12 mouse cellular contexts compared by ENCODE assay signal in genomic region chr15:77793554-77793953, GRCm38 (mm10). TPM values are rescaled to one million over a fixed set of nuclear protein-coding genes. Genes with fewer than 3 reads are reported as not detected.
DNase-seq lines count a peak whose midpoint lies in the region; ATAC-seq and TF ChIP-seq lines count a peak whose summit lies in the region.
"Had no signal": no experiment of that assay in that cellular context is flagged by ENCODE, and none has a peak within 500 bp of the region (broad histone marks: within the 10 kb centered on the region; RNA-seq: fewer than 3 reads in every experiment).

No protein-coding gene starts in this region.

- no peak for DNase-seq in heart, adult 11 months
- peak; percentile 65 to 66 for DNase-seq in right cerebral cortex, adult 2 months (ENCODE audit: low spot score in 2 of 2)
- no peak for DNase-seq in right cerebral cortex, postnatal 4 days
- DNase-seq in layer of hippocampus, postnatal 14 days (ENCODE audit: low spot score in 2 of 2), result peak; percentile 41 to 75
- no peak for DNase-seq in adrenal gland, postnatal 10 days
- no peak for DNase-seq in lung, adult 2 months
- DNase-seq: lung, postnatal 14 days; thymus, postnatal 14 days had no signal

- ATAC-seq in heart, embryonic 15.5 days (replicated peaks; ENCODE audit: insufficient number of reproducible peaks, insufficient read depth, low FRiP score, low read depth), result no peak

- WGBS in heart, embryonic 15.5 days, result 89% methylated on average over 7 of the region's 7 CpGs
- WGBS in lung, adult 2 months, result 73% methylated on average over 7 of the region's 7 CpGs

- no peaks in the 10 kb centered on the region for H3K9me3 ChIP-seq in heart, embryonic 15.5 days (replicated peaks)
- H3K9me3 ChIP-seq: heart, embryonic 12.5 days had no signal

- H3K4me2 ChIP-seq in heart, embryonic 15.5 days, result no peak overlapping the region
- H3K4me2 ChIP-seq: heart, embryonic 12.5 days had no signal

- H3K9ac ChIP-seq in heart, embryonic 15.5 days, result no peak overlapping the region

- peaks cover 57% of the 10 kb centered on the region for H3K4me1 ChIP-seq in heart, embryonic 15.5 days (replicated peaks)
- peaks cover 18% of the 10 kb centered on the region for H3K4me1 ChIP-seq in lung, adult 2 months (ENCODE audit: control insufficient read depth, insufficient read depth, low read length)

- 0 out of 2 replicates have a peak overlapping the region, but pooled peaks have one; percentile 12 for H3K27ac ChIP-seq in heart, embryonic 15.5 days

- H3K36me3 ChIP-seq in heart, embryonic 15.5 days, result peaks cover 50% of the 10 kb centered on the region

- TF ChIP-seq CTCF in lung, adult 2 months (IDR thresholded peaks at IDR 0.05; ENCODE audit: insufficient read depth, low read length), result no peak

- no peak for TF ChIP-seq POLR2A in lung, adult 2 months (IDR thresholded peaks at IDR 0.05; ENCODE audit: borderline replicate concordance, extremely low read depth, low read depth, low read length)

- H3K4me3 ChIP-seq in heart, embryonic 15.5 days, result no peak overlapping the region
- no peak overlapping the region for H3K4me3 ChIP-seq in lung, adult 2 months (replicated peaks; ENCODE audit: extremely low read depth, low read depth, low read length)
- H3K4me3 ChIP-seq: heart, embryonic 12.5 days had no signal

- no peaks in the 10 kb centered on the region for H3K27me3 ChIP-seq in heart, embryonic 15.5 days
- H3K27me3 ChIP-seq: heart, embryonic 12.5 days had no signal

RNA-seq across cellular contexts. Expression of gene Apol8, which starts 36.8 kb away (rescaled TPM):
- polyA plus RNA-seq in heart, embryonic 15.5 days (2015; fragmentation: Nextera tagmentation; extraction: Ambion mirVana), result 0.24 TPM in 1 of 2 replicates, not detected in the other
- 1 to 10 TPM in 1 of 2 experiments, under 1 TPM in 1; 0.97 to 1.6 TPM for total RNA-seq in layer of hippocampus, postnatal 14 days (2021)
- under 1 TPM; 0.39 to 0.88 TPM for total RNA-seq in adrenal gland, postnatal 10 days (2021)
- polyA plus RNA-seq in lung, adult 2 months (2012; rRNA removed), result 0.05 TPM in 1 of 2 replicates, not detected in the other
- polyA plus RNA-seq: intestine, embryonic 14.5 days; limb, embryonic 11.5 days had no signal

RNA-seq across cellular contexts. Expression of gene Myh9, which starts 48.4 kb away (rescaled TPM):
- polyA plus RNA-seq in heart, embryonic 15.5 days (2015; fragmentation: Nextera tagmentation; extraction: Ambion mirVana), result 25.2 and 33.7 TPM in 2 replicates
- total RNA-seq in layer of hippocampus, postnatal 14 days (2021), result 10 to 100 TPM; 80.9 to 86.7 TPM
- 100 to 1,000 TPM; 222 to 260 TPM for total RNA-seq in adrenal gland, postnatal 10 days (2021)
- 133 and 162 TPM in 2 replicates for polyA plus RNA-seq in lung, adult 2 months (2012; rRNA removed)

Comparison
In these comparisons a context has a peak if more than half of its experiments do, and no peak if none do; other contexts are left out.
1. DNase-seq: peak in right cerebral cortex, adult 2 months (2 of 2) and layer of hippocampus, postnatal 14 days (2 of 2); none in heart, adult 11 months (single experiment), right cerebral cortex, postnatal 4 days (single experiment), adrenal gland, postnatal 10 days (single experiment) and lung, adult 2 months (single experiment).